In genomic region chr3:41408423-41408820, GRCm38 (mm10) we compare ENCODE assay signal across 7 mouse cellular contexts.
DNase-seq lines count a peak whose midpoint lies in the region; ATAC-seq and TF ChIP-seq lines count a peak whose summit lies in the region.

No protein-coding gene starts in this region.

- peak overlapping the region; percentile 34 for H3K4me3 ChIP-seq in intestine, embryonic 16.5 days (ENCODE audit: low read length)
- peak overlapping the region; percentile 45 for H3K4me3 ChIP-seq in limb, embryonic 10.5 days
- peak overlapping the region; percentile 37 for H3K4me3 ChIP-seq in midbrain, embryonic 11.5 days (ENCODE audit: low read depth, low read length)
- H3K4me3 ChIP-seq in small intestine, adult 2 months (ENCODE audit: low read depth, low read length), result peak overlapping the region; percentile 15

- ATAC-seq in common myeloid progenitor, adult 5-6 weeks (replicated peaks; ENCODE audit: low read depth, poor library complexity, severe bottlenecking), result peak; percentile 77
- ATAC-seq in granulocyte monocyte progenitor cell, adult 5-6 weeks (replicated peaks; ENCODE audit: poor library complexity, severe bottlenecking), result peak; percentile 89
- ATAC-seq in intestine, embryonic 16.5 days, result peak; percentile 94
- peak; percentile 96 for ATAC-seq in midbrain, embryonic 11.5 days (ENCODE audit: low FRiP score)

- H3K9ac ChIP-seq in intestine, embryonic 16.5 days (ENCODE audit: low read depth, low read length), result peak overlapping the region; percentile 21
- H3K9ac ChIP-seq in midbrain, embryonic 11.5 days (ENCODE audit: low read length), result peak overlapping the region; percentile 65

- DNase-seq in adrenal gland, postnatal 10 days, result peak; percentile 87
- DNase-seq in limb, embryonic 10.5 days (ENCODE audit: low spot score), result peak; percentile 60
- DNase-seq in midbrain, embryonic 11.5 days (ENCODE audit: low spot score, missing footprints), result peak; percentile 91

- H3K36me3 ChIP-seq in intestine, embryonic 16.5 days (ENCODE audit: control insufficient read depth, insufficient read depth, low read length), result no peaks in the 10 kb centered on the region
- no peaks in the 10 kb centered on the region for H3K36me3 ChIP-seq in limb, embryonic 10.5 days
- no peaks in the 10 kb centered on the region for H3K36me3 ChIP-seq in midbrain, embryonic 11.5 days (ENCODE audit: control insufficient read depth, insufficient read depth, low read length)
- no peaks in the 10 kb centered on the region for H3K36me3 ChIP-seq in small intestine, adult 2 months (ENCODE audit: control insufficient read depth, insufficient read depth, low read length)

- H3K4me2 ChIP-seq in intestine, embryonic 16.5 days (ENCODE audit: low read depth, low read length), result peak overlapping the region; percentile 50
- H3K4me2 ChIP-seq in midbrain, embryonic 11.5 days, result peak overlapping the region; percentile 56

- TF ChIP-seq CTCF in small intestine, adult 2 months (IDR thresholded peaks at IDR 0.05; ENCODE audit: extremely low read depth, insufficient read length, insufficient replicate concordance, low read depth, low read length), result no peak

- TF ChIP-seq POLR2A in small intestine, adult 2 months (IDR thresholded peaks at IDR 0.05; ENCODE audit: low read depth, low read length), result no peak

- H3K27me3 ChIP-seq in intestine, embryonic 16.5 days (replicated peaks; ENCODE audit: control insufficient read depth, insufficient read depth, low read length), result no peaks in the 10 kb centered on the region
- H3K27me3 ChIP-seq in limb, embryonic 10.5 days (ENCODE audit: low read depth, poor library complexity, severe bottlenecking), result 0 out of 2 replicates have a peak, but pooled peaks cover 5% of the 10 kb centered on the region
- no peaks in the 10 kb centered on the region for H3K27me3 ChIP-seq in midbrain, embryonic 11.5 days (ENCODE audit: control insufficient read depth, insufficient read depth, low read length)
- H3K27me3 ChIP-seq in small intestine, adult 2 months (ENCODE audit: control insufficient read depth, insufficient read depth, low read length), result no peaks in the 10 kb centered on the region

- H3K27ac ChIP-seq in intestine, embryonic 16.5 days (ENCODE audit: low read length), result no peak overlapping the region
- H3K27ac ChIP-seq in limb, embryonic 10.5 days, result peak overlapping the region; percentile 66
- H3K27ac ChIP-seq in midbrain, embryonic 11.5 days (ENCODE audit: low read depth, low read length), result no peak overlapping the region
- no peak overlapping the region for H3K27ac ChIP-seq in small intestine, adult 2 months (ENCODE audit: insufficient read depth, low read depth, low read length)

- H3K4me1 ChIP-seq in intestine, embryonic 16.5 days (ENCODE audit: control insufficient read depth, insufficient read depth, low read length), result peaks cover 6% of the 10 kb centered on the region
- peaks cover 8% of the 10 kb centered on the region; the same call in 1 of the 2 replicates for H3K4me1 ChIP-seq in limb, embryonic 10.5 days
- H3K4me1 ChIP-seq in midbrain, embryonic 11.5 days (ENCODE audit: control insufficient read depth, insufficient read depth, low read length), result peaks cover 7% of the 10 kb centered on the region; the same call in 1 of the 2 replicates
- no peaks in the 10 kb centered on the region for H3K4me1 ChIP-seq in small intestine, adult 2 months (ENCODE audit: control insufficient read depth, insufficient read depth, insufficient read length, low read length)

- WGBS in intestine, embryonic 16.5 days, result 6% methylated on average over 14 of the region's 14 CpGs
- WGBS in limb, embryonic 10.5 days, result 15% methylated on average over 14 of the region's 14 CpGs
- WGBS in midbrain, embryonic 11.5 days, result 11% methylated on average over 14 of the region's 14 CpGs
- WGBS in small intestine, adult 2 months, result 4% methylated on average over 14 of the region's 14 CpGs

- H3K9me3 ChIP-seq in intestine, embryonic 16.5 days (ENCODE audit: control insufficient read depth, low read length), result no peaks in the 10 kb centered on the region
- H3K9me3 ChIP-seq in limb, embryonic 10.5 days (replicated peaks), result no peaks in the 10 kb centered on the region
- no peaks in the 10 kb centered on the region for H3K9me3 ChIP-seq in midbrain, embryonic 11.5 days (ENCODE audit: control insufficient read depth, low read length)
